Mouse (Mus musculus) lung, adult 2 months (tissue): ENCODE results near the gene Pitpnm1.

Experiments
- CTCF ChIP-seq: fragments of 200-500 bp; IDR thresholded peaks from 2 replicates; pipeline ENCODE4 v1.5.1; 2011; ENCODE audit warnings: mild to moderate bottlenecking, low read length, control low read depth; ENCODE audit not compliant: insufficient read depth
- POLR2A ChIP-seq: fragments of 200-500 bp; IDR thresholded peaks from 2 replicates; pipeline ENCODE4 v1.6.1; 2011; ENCODE audit warnings: low read depth, mild to moderate bottlenecking, control low read depth, low read length, borderline replicate concordance; ENCODE audit errors: extremely low read depth

DNA sequence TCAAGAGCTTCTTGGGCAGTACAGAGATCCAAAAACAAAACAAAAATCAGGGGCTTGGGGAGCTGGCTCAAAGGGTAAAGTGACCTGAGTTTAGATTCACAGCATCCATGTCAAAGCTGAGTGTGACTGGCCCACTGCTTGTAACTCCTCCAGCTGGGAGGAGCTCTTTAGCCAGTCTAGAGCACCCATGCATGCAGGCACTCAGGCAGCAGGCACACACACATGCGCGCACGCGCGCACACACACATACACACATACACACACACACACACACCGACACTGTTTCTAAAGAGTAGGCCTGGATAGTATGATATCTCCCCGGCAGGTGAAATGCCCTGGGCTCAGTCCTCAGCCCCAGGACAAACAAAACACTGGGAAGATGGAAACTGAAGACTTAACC is 17.2 kb downstream of the Pitpnm1 start:
- TF ChIP-seq CTCF = no peak
- TF ChIP-seq POLR2A = no peak
